Mouse (Mus musculus) ES-E14 (cell line): ENCODE measurements at regions not wholly inside any gene's neighbourhood (a gene's known extent, or its start where the extent isn't known, plus 50 kb on each side); places are given as distances from the start of the nearest gene placed in this dataset.

Experiments used
- DNase-seq: peaks from one replicate; pipeline ENCODE4 v3.0.0-alpha.2; 2013; ENCODE audit warnings: low read depth, low spot score
- H3K27ac ChIP-seq: 2 replicates; pipeline ENCODE4 v1.5.1; 2012; ENCODE audit warnings: low read depth, mild to moderate bottlenecking, low read length, moderate library complexity, mixed read lengths; ENCODE audit not compliant: poor library complexity, insufficient read depth, severe bottlenecking
- H3K36me3 ChIP-seq: 2 replicates; pipeline ENCODE4 v1.6.1; 2012; ENCODE audit warnings: mild to moderate bottlenecking, low read length, moderate library complexity, mixed read lengths; ENCODE audit not compliant: control insufficient read depth, poor library complexity, insufficient read depth, severe bottlenecking
- H3K4me1 ChIP-seq, 2 experiments: fragments of 150-350 bp in 1 of 2; sonication (generic) in 1 of 2; 2 replicates each; pipeline ENCODE4 v1.6.1; 2012; ENCODE audit warnings: low read length in 2 of 2, mild to moderate bottlenecking in 1 of 2, mixed read lengths in 1 of 2; ENCODE audit not compliant: control insufficient read depth in 2 of 2, insufficient read depth in 2 of 2, poor library complexity in 1 of 2
- H3K4me3 ChIP-seq, 2 experiments: fragments of 150-350 bp in 1 of 2; sonication (generic) in 1 of 2; 2 replicates each; pipeline ENCODE4 v1.5.1; 2012; ENCODE audit warnings: low read length in 2 of 2, low read depth in 1 of 2, mild to moderate bottlenecking in 1 of 2, mixed read lengths in 1 of 2; ENCODE audit not compliant: insufficient read depth in 1 of 2, poor library complexity in 1 of 2, severe bottlenecking in 1 of 2
- H3K9ac ChIP-seq: 2 replicates; pipeline ENCODE4 v1.6.1; 2012; ENCODE audit warnings: low read depth, mild to moderate bottlenecking, low read length, mixed read lengths; ENCODE audit not compliant: poor library complexity, insufficient read depth, severe bottlenecking
- H3K9me3 ChIP-seq: fragments of 150-350 bp; sonication (generic); 2 replicates; pipeline ENCODE4 v1.6.1; 2012; ENCODE audit warnings: low read depth, mild to moderate bottlenecking, low read length; ENCODE audit not compliant: control insufficient read depth, insufficient read depth
- CHD2 ChIP-seq: IDR thresholded peaks from 2 replicates; pipeline ENCODE4 v1.6.1; 2014; ENCODE audit warnings: mild to moderate bottlenecking, low read depth, low read length, inconsistent platforms
- HCFC1 ChIP-seq: IDR thresholded peaks from 2 replicates; pipeline ENCODE4 v1.6.1; 2012; ENCODE audit warnings: low read length, inconsistent platforms, borderline replicate concordance; ENCODE audit not compliant: insufficient read depth
- MAFK ChIP-seq: IDR thresholded peaks from 2 replicates; pipeline ENCODE4 v1.6.1; 2014; ENCODE audit warnings: mild to moderate bottlenecking, low read depth, low read length, inconsistent platforms; ENCODE audit not compliant: insufficient read depth
- ZC3H11A ChIP-seq: IDR thresholded peaks from 2 replicates; pipeline ENCODE4 v1.6.1; 2012; ENCODE audit warnings: low read depth, mild to moderate bottlenecking, inconsistent platforms, low read length, borderline replicate concordance
- ZNF384 ChIP-seq: IDR thresholded peaks from 2 replicates; pipeline ENCODE4 v1.6.1; 2012; ENCODE audit warnings: low read depth, low read length, inconsistent platforms
- in situ Hi-C, 2 experiments: fragments of 600-800 bp; cut with MboI; formaldehyde crosslinking; loops; one replicate each; pipeline ENCODE4 v1.15.1; 2025; ENCODE audit warnings: low sequenced_read_pairs in 2 of 2, inconsistent platforms in 1 of 2; ENCODE audit not compliant: unreplicated experiment in 2 of 2

- Histone ChIP-seq H3K4me3 (no peak overlapping the region), H3K27ac (no peak overlapping the region), H3K36me3 (no peaks in the 10 kb centered on the region), H3K4me1 (peaks cover 2 to 4% of the 10 kb centered on the region in 2 experiments; a peak in 1 of 4 replicates), H3K9ac (no peak overlapping the region), H3K9me3 (no peaks in the 10 kb centered on the region)
- in situ Hi-C loops, result no loop called here
- no peak for TF ChIP-seq ZC3H11A
- TF ChIP-seq MAFK, result no peak
- TF ChIP-seq HCFC1, result no peak
- no peak for TF ChIP-seq CHD2
- no peak for TF ChIP-seq ZNF384
- no peak for DNase-seq
Observed at GRCm38 (mm10) chr7:110679916-110680315, 52.5 kb downstream of the Adm start.

GRCm38 (mm10) chr7:110682911-110683310, 55.5 kb downstream of the Adm start:
- no peak overlapping the region for H3K9ac ChIP-seq
- TF ChIP-seq CHD2 (no peak), ZNF384 (no peak), ZC3H11A (no peak), HCFC1 (no peak), MAFK (no peak)
- in situ Hi-C loops, result no loop called here
- no peak overlapping the region for H3K4me3 ChIP-seq
- H3K4me1 ChIP-seq, result peaks cover 2 to 4% of the 10 kb centered on the region in 2 experiments; a peak in 1 of 4 replicates
- no peak overlapping the region for H3K27ac ChIP-seq
- no peaks in the 10 kb centered on the region for H3K9me3 ChIP-seq
- no peaks in the 10 kb centered on the region for H3K36me3 ChIP-seq
- DNase-seq, result peak; percentile 22

GRCm38 (mm10) chr7:110688884-110689681, 61.6 kb downstream of the Adm start:
- H3K4me1 ChIP-seq, result peaks cover 1 to 2% of the 10 kb centered on the region in 2 experiments; a peak in 1 of 4 replicates
- peak overlapping the region in 1 of 2 experiments; percentile 48; a peak in 2 of 4 replicates for H3K4me3 ChIP-seq
- no peaks in the 10 kb centered on the region for H3K9me3 ChIP-seq
- H3K9ac ChIP-seq, result no peak overlapping the region
- in situ Hi-C loops, result no loop called here
- DNase-seq, result peak; percentile 62
- TF ChIP-seq CHD2 (no peak), ZNF384 (no peak), MAFK (no peak)
- H3K36me3 ChIP-seq, result no peaks in the 10 kb centered on the region
- H3K27ac ChIP-seq, result no peak overlapping the region

- in situ Hi-C loops, result no loop called here
- no peak overlapping the region for H3K27ac ChIP-seq
- H3K4me1 ChIP-seq, result peaks cover 1 to 2% of the 10 kb centered on the region in 2 experiments; a peak in 1 of 4 replicates
- no peaks in the 10 kb centered on the region for H3K9me3 ChIP-seq
- no peaks in the 10 kb centered on the region for H3K36me3 ChIP-seq
- no peak overlapping the region for H3K9ac ChIP-seq
- TF ChIP-seq CHD2, result no peak
- no peak for TF ChIP-seq ZNF384
- TF ChIP-seq ZC3H11A, result no peak
- no peak for TF ChIP-seq MAFK
- TF ChIP-seq HCFC1, result no peak
- H3K4me3 ChIP-seq, result no peak overlapping the region
- no peak for DNase-seq
Observed at GRCm38 (mm10) chr7:110690241-110690640, 62.8 kb downstream of the Adm start.
